In genomic region chr4:62935589-62936218, GRCm38 (mm10) we compare ENCODE assay signal across 14 mouse cellular contexts.
"Had no signal": no experiment of that assay in that cellular context is flagged by ENCODE, and none has a peak within 500 bp of the region (broad histone marks: within the 10 kb centered on the region; RNA-seq: fewer than 3 reads in every experiment).

No protein-coding gene starts in this region.

- DNase-seq: kidney, adult 8-10 months; kidney, postnatal 36 days; layer of hippocampus, postnatal 36 days; left cerebral cortex, postnatal 4 days; liver, postnatal 0 days; midbrain, embryonic 14.5 days; thymus, adult 18-20 months; thymus, postnatal 36 days had no signal

- H3K4me2 ChIP-seq: limb, embryonic 15.5 days; liver, embryonic 11.5 days; midbrain, embryonic 11.5 days had no signal

- H3K27me3 ChIP-seq: limb, embryonic 15.5 days had no signal

- H3K9me3 ChIP-seq: limb, embryonic 15.5 days had no signal

- H3K9ac ChIP-seq: limb, embryonic 15.5 days; liver, embryonic 14.5 days; liver, postnatal 0 days had no signal

- H3K4me1 ChIP-seq: limb, embryonic 15.5 days had no signal

- H3K36me3 ChIP-seq: limb, embryonic 15.5 days had no signal

- H3K27ac ChIP-seq: left cerebral cortex, adult 2 months; limb, embryonic 15.5 days; liver, embryonic 14.5 days had no signal

- H3K4me3 ChIP-seq: left cerebral cortex, adult 2 months; limb, embryonic 15.5 days had no signal

- ATAC-seq: intestine, postnatal 0 days; liver, postnatal 0 days had no signal
